Mouse (Mus musculus) frontal cortex, postnatal 14 days (tissue): ENCODE results near the gene Cep164.
A peak's percentile ranks its signal among the peaks of the same experiment; 100 is the strongest.

Experiments used
- DNase-seq, 2 experiments: peaks; one replicate each; pipeline ENCODE4 v3.0.0; 2022; ENCODE audit warnings: low spot score in 2 of 2

The Cep164 gene

GRCm38 (mm10) chr9:45838434-45839138 lies 10.1 kb upstream of the Cep164 start, which contains the start of gene Bace1:
Gene Bace1, plus strand, starts transcription at chr9:45838580.
- DNase-seq: peak; percentile 83 to 85

- no peak for DNase-seq
Measured at GRCm38 (mm10) chr9:45838069-45838433, 9.6 kb upstream of the Cep164 start.

- DNase-seq: no peak
Measured at GRCm38 (mm10) chr9:45833461-45833860, 5.0 kb upstream of the Cep164 start.

GRCm38 (mm10) chr9:45832898-45833297 lies 4.4 kb upstream of the Cep164 start:
- DNase-seq: no peak

- peak in 1 of 2 experiments; percentile 51 for DNase-seq
Measured at GRCm38 (mm10) chr9:45829107-45829506, 616 bp upstream of the Cep164 start.

- DNase-seq: no peak
Measured at GRCm38 (mm10) chr9:45827663-45828290, 714 bp downstream of the Cep164 start.

GRCm38 (mm10) chr9:45818406-45819011 lies 10.0 kb downstream of the Cep164 start:
- no peak for DNase-seq

GRCm38 (mm10) chr9:45815525-45815924 lies 13.0 kb downstream of the Cep164 start:
- DNase-seq: no peak

GRCm38 (mm10) chr9:45815113-45815512 lies 13.4 kb downstream of the Cep164 start:
- peak; percentile 27 to 37 for DNase-seq

GRCm38 (mm10) chr9:45811946-45812345 lies 16.5 kb downstream of the Cep164 start:
- DNase-seq: no peak

- no peak for DNase-seq
Measured at GRCm38 (mm10) chr9:45807761-45808160, 20.7 kb downstream of the Cep164 start.

- no peak for DNase-seq
Measured at GRCm38 (mm10) chr9:45807337-45807736, 21.2 kb downstream of the Cep164 start.

GRCm38 (mm10) chr9:45806847-45807246 lies 21.6 kb downstream of the Cep164 start:
- DNase-seq: no peak

- no peak for DNase-seq
Measured at GRCm38 (mm10) chr9:45803070-45803774, 25.3 kb downstream of the Cep164 start.

GRCm38 (mm10) chr9:45799402-45799801 lies 29.1 kb downstream of the Cep164 start:
- no peak for DNase-seq

- peak in 1 of 2 experiments; percentile 27 for DNase-seq
Measured at GRCm38 (mm10) chr9:45798467-45799164, 29.9 kb downstream of the Cep164 start.

- DNase-seq: no peak
Measured at GRCm38 (mm10) chr9:45797271-45797670, 31.2 kb downstream of the Cep164 start.

- DNase-seq: no peak
Measured at GRCm38 (mm10) chr9:45795722-45796121, 32.8 kb downstream of the Cep164 start.

GRCm38 (mm10) chr9:45793697-45794096 lies 34.8 kb downstream of the Cep164 start:
- no peak for DNase-seq

- DNase-seq: no peak
Measured at GRCm38 (mm10) chr9:45792235-45792634, 36.3 kb downstream of the Cep164 start.

- DNase-seq: no peak
Measured at GRCm38 (mm10) chr9:45791456-45792142, 36.9 kb downstream of the Cep164 start.
